Mouse (Mus musculus) intestine, postnatal 0 days (tissue): Measurements from ENCODE around the gene Srxn1. TPM values are rescaled to one million over a fixed set of nuclear protein-coding genes. Genes with fewer than 3 reads are reported as not detected.

Source experiments
- ATAC-seq: fragments of 200-750 bp; cut with Nextera tagmentation; 2 replicates; pipeline ENCODE4 v1.8.0; 2017; ENCODE audit warnings: mild to moderate bottlenecking, moderate TSS enrichment, moderate library complexity
- H3K27ac ChIP-seq: fragments of 300-500 bp; sonication (generic); 2 replicates; pipeline ENCODE4 v1.5.1; 2014; ENCODE audit warnings: mild to moderate bottlenecking, low read depth, low read length, moderate library complexity
- H3K27me3 ChIP-seq: fragments of 300-500 bp; sonication (generic); replicated peaks from 2 replicates; pipeline ENCODE4 v1.6.1; 2014; ENCODE audit warnings: low read length, mixed read lengths; ENCODE audit not compliant: control insufficient read depth, insufficient read depth
- H3K36me3 ChIP-seq: fragments of 300-500 bp; sonication (generic); 2 replicates; pipeline ENCODE4 v1.6.1; 2014; ENCODE audit warnings: mild to moderate bottlenecking, moderate library complexity; ENCODE audit not compliant: control insufficient read depth, insufficient read depth
- H3K4me1 ChIP-seq: fragments of 300-500 bp; sonication (generic); replicated peaks from 2 replicates; pipeline ENCODE4 v1.6.1; 2014; ENCODE audit warnings: antibody characterized with exemption, low read length, mixed read lengths; ENCODE audit not compliant: control insufficient read depth, insufficient read depth
- H3K4me2 ChIP-seq: fragments of 300-500 bp; sonication (generic); replicated peaks from 2 replicates; pipeline ENCODE4 v1.6.1; 2014; ENCODE audit warnings: low read depth, mild to moderate bottlenecking, moderate library complexity
- H3K4me3 ChIP-seq: fragments of 300-500 bp; sonication (generic); 2 replicates; pipeline ENCODE4 v1.5.1; 2014; ENCODE audit warnings: low read depth, low read length
- H3K9ac ChIP-seq: fragments of 300-500 bp; sonication (generic); 2 replicates; pipeline ENCODE4 v1.6.1; 2014; ENCODE audit warnings: mild to moderate bottlenecking, low read depth, low read length
- H3K9me3 ChIP-seq: fragments of 300-500 bp; sonication (generic); 2 replicates; pipeline ENCODE4 v1.6.1; 2016; ENCODE audit warnings: mixed run types; ENCODE audit not compliant: control insufficient read depth
- CTCF ChIP-seq: sonication (generic); IDR thresholded peaks from 2 replicates; pipeline ENCODE4 v1.5.1; 2016; ENCODE audit warnings: low read depth, mild to moderate bottlenecking, control low read depth, antibody characterized with exemption, moderate library complexity
- WGBS: fragments of 180-500 bp; shearing (Covaris S2); extraction: QIAGEN DNeasy Blood & Tissue Kit; methylation state at CpG from one replicate; pipeline ENCODE4 v1.1.7; 2014; 5-methylcytosine and 5-hydroxymethylcytosine counted together
- polyA plus RNA-seq: library from polyadenylated mRNA; unstranded; fragments of >200 nt; fragmentation: Nextera tagmentation; extraction: Ambion mirVana; gene quantifications from 2 replicates; pipeline ENCODE4 v1.2.1, GENCODE M21; 2015

The Srxn1 gene
- polyA plus RNA-seq, 1 experiment from 2014 or later, result 104 TPM

- H3K36me3 ChIP-seq, result no peaks in the 10 kb centered on the region
- TF ChIP-seq CTCF, result peak; percentile 82
- WGBS, result 13% methylated on average over 4 of the region's 4 CpGs
- no peak overlapping the region for H3K9ac ChIP-seq
- no peaks in the 10 kb centered on the region for H3K4me1 ChIP-seq
- no peak for ATAC-seq
- no peak overlapping the region for H3K27ac ChIP-seq
- peaks cover 40% of the 10 kb centered on the region for H3K27me3 ChIP-seq
- H3K4me3 ChIP-seq, result no peak overlapping the region
- no peaks in the 10 kb centered on the region for H3K9me3 ChIP-seq
- no peak overlapping the region for H3K4me2 ChIP-seq
These were observed 16.2 kb upstream of the Srxn1 start for GRCm38 (mm10) chr2:152089078-152089477.

DNA sequence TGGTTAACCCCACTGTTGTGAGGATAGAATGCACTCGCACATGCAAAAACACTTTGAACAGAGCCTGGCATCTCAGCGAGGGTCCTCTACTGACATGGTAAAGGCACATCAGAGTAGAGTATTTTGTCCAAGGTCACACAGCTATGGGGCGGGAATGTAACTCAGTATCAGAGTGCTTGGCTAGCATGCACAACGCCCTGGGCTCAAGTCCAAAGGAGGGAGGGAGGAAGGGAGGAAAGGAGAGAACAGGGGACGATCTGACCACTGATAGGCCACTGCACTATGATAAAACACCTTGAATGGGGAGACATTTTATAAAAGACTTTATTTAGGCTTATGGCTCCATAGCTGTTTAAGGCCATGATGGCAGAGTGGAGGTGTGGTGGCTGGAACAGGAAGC, 15.7 kb upstream of the Srxn1 start:
- H3K9me3 ChIP-seq, result no peaks in the 10 kb centered on the region
- 82% methylated on average over 5 of the region's 5 CpGs for WGBS
- no peak for TF ChIP-seq CTCF
- H3K4me3 ChIP-seq, result no peak overlapping the region
- H3K27me3 ChIP-seq, result peaks cover 42% of the 10 kb centered on the region
- H3K4me2 ChIP-seq, result no peak overlapping the region
- no peak overlapping the region for H3K27ac ChIP-seq
- no peaks in the 10 kb centered on the region for H3K4me1 ChIP-seq
- no peaks in the 10 kb centered on the region for H3K36me3 ChIP-seq
- no peak overlapping the region for H3K9ac ChIP-seq
- no peak for ATAC-seq

GRCm38 (mm10) chr2:152090486-152090885, 14.8 kb upstream of the Srxn1 start:
- Histone ChIP-seq H3K27ac (no peak overlapping the region), H3K4me2 (no peak overlapping the region), H3K9ac (no peak overlapping the region), H3K36me3 (no peaks in the 10 kb centered on the region), H3K9me3 (no peaks in the 10 kb centered on the region), H3K27me3 (peaks cover 50% of the 10 kb centered on the region), H3K4me1 (no peaks in the 10 kb centered on the region), H3K4me3 (no peak overlapping the region)
- 78% methylated on average over 5 of the region's 5 CpGs for WGBS
- TF ChIP-seq CTCF, result no peak
- no peak for ATAC-seq

- Histone ChIP-seq H3K9me3 (no peaks in the 10 kb centered on the region), H3K27ac (no peak overlapping the region), H3K4me2 (no peak overlapping the region), H3K4me1 (no peaks in the 10 kb centered on the region), H3K4me3 (no peak overlapping the region), H3K36me3 (no peaks in the 10 kb centered on the region), H3K9ac (no peak overlapping the region), H3K27me3 (peaks cover 55% of the 10 kb centered on the region)
- no peak for ATAC-seq
- TF ChIP-seq CTCF, result no peak
- 30% methylated on average over 12 of the region's 12 CpGs for WGBS
These were observed 13.8 kb upstream of the Srxn1 start for GRCm38 (mm10) chr2:152091342-152092056.

DNA sequence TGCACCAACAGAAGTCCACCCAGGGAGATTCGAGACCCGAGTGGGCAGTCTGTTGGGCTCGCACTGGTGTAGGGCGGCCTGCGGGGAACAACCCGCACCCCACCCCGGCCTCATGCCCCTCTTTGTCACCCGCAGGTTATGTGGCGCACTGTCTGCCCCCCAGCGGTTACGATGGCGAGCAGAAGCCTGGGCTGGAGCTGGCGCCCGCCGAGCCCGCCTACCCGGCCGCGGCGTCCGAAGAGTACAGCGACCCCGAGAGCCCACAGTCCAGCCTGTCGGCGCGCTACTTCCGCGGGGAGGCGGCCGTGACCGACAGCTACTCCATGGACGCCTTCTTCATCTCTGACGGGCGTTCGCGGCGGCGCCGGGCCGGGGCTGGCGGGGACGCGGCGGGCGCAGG, 12.4 kb upstream of the Srxn1 start:
- Histone ChIP-seq H3K9ac (no peak overlapping the region), H3K4me3 (peak overlapping the region; percentile 37), H3K36me3 (no peaks in the 10 kb centered on the region), H3K27ac (no peak overlapping the region), H3K4me2 (peak overlapping the region; percentile 66), H3K27me3 (peaks cover 55% of the 10 kb centered on the region), H3K4me1 (no peaks in the 10 kb centered on the region), H3K9me3 (no peaks in the 10 kb centered on the region)
- no peak for ATAC-seq
- WGBS, result 8% methylated on average over 45 of the region's 45 CpGs
- TF ChIP-seq CTCF, result peak; percentile 24; the same call in 1 of the 2 replicates

DNA sequence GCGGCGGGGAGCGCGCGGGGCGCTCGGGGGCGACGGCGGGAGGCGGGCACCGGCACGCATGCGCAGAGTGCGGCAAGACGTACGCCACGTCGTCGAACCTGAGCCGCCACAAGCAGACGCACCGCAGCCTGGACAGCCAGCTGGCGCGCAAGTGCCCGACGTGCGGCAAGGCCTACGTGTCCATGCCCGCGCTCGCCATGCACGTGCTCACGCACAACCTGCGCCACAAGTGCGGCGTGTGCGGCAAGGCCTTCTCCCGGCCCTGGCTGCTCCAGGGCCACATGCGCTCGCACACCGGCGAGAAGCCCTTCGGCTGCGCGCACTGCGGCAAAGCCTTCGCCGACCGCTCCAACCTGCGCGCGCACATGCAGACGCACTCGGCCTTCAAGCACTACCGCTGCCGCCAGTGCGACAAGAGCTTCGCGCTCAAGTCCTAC, 11.9 kb upstream of the Srxn1 start:
- no peaks in the 10 kb centered on the region for H3K36me3 ChIP-seq
- no peak for TF ChIP-seq CTCF
- peak overlapping the region; percentile 37 for H3K4me3 ChIP-seq
- H3K4me2 ChIP-seq, result peak overlapping the region; percentile 66
- no peaks in the 10 kb centered on the region for H3K9me3 ChIP-seq
- no peak overlapping the region for H3K9ac ChIP-seq
- peak; percentile 32; the same call in 1 of the 2 replicates for ATAC-seq
- H3K27me3 ChIP-seq, result peaks cover 55% of the 10 kb centered on the region
- H3K27ac ChIP-seq, result no peak overlapping the region
- WGBS, result 1% methylated on average over 55 of the region's 60 CpGs
- no peaks in the 10 kb centered on the region for H3K4me1 ChIP-seq
